Mouse (Mus musculus) thymus, postnatal 4 days (tissue): ENCODE data around the gene Coro2a.

Experiments
- DNase-seq: peaks from one replicate; pipeline ENCODE4 v3.0.0; 2021

The Coro2a gene

GRCm38 (mm10) chr4:46520491-46520890 is 81.5 kb downstream of the Coro2a start:
- no peak for DNase-seq

- peak; percentile 96 for DNase-seq
These were observed 94.1 kb downstream of the Coro2a start for GRCm38 (mm10) chr4:46507736-46508460.

- peak; percentile 96 for DNase-seq
These were observed 95.0 kb downstream of the Coro2a start for GRCm38 (mm10) chr4:46506801-46507610.

GRCm38 (mm10) chr4:46505361-46506057 is 96.5 kb downstream of the Coro2a start:
- DNase-seq = no peak

- no peak for DNase-seq
These were observed 98.1 kb downstream of the Coro2a start for GRCm38 (mm10) chr4:46503881-46504280.

- DNase-seq = no peak
These were observed 99.1 kb downstream of the Coro2a start for GRCm38 (mm10) chr4:46502606-46503502.

GRCm38 (mm10) chr4:46498976-46499375 is 103.0 kb downstream of the Coro2a start:
- DNase-seq = peak; percentile 74

GRCm38 (mm10) chr4:46498511-46498910 is 103.5 kb downstream of the Coro2a start:
- no peak for DNase-seq

- DNase-seq = peak; percentile 88
These were observed 104.6 kb downstream of the Coro2a start for GRCm38 (mm10) chr4:46497286-46497892.

GRCm38 (mm10) chr4:46495543-46495942 is 106.5 kb downstream of the Coro2a start:
- DNase-seq = no peak

GRCm38 (mm10) chr4:46493071-46493470 is 108.9 kb downstream of the Coro2a start:
- no peak for DNase-seq

GRCm38 (mm10) chr4:46489028-46489925 is 112.7 kb downstream of the Coro2a start, which contains the start of gene Nans:
Gene Nans, plus strand, starts transcription at chr4:46489248.
- DNase-seq = peak; percentile 98

- no peak for DNase-seq
These were observed 114.7 kb downstream of the Coro2a start for GRCm38 (mm10) chr4:46487348-46487747.
